Mouse (Mus musculus): ENCODE results near the gene Rhoc. TPM values are rescaled to one million over a fixed set of nuclear protein-coding genes. Genes with fewer than 3 reads are reported as not detected.
"Not testable (repeated sequence)": the region's sequence is repeated elsewhere in the genome, so short reads cannot be mapped to it uniquely, and the experiment has no call there.

Rhoc gene
- polyA plus RNA-seq, 1 experiment from 2014 or later = 82.9 TPM

DNA sequence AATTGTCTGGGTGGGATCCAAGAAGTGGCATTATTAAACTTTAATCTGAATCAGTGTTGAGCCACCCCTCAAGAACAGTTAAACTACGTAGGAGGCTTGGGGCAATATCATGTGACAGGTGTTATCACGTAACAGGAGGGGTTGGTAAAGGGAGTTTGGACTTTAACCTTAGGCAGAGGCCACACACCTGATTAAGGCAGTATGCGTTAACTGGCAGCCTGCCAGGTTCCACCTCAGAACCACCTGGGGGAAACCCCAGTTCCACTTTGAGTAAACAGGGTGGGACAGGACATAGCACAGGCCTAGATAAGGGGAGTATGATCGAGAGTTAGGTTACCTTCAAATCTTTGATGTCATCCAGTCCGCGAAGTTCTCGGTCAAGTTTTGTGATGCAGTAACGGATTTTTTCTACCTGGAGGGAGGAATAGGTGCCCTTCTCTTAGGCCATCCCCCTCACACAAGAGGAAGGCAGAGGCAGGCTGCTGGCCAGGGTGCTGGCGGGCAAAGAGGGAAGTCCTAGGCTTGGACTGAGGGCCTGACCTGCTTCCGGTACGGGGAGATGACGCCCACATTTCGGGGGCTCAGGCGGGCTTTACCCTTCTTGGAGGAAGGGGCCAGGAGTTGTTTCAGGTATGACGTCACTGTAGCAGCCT, 8.4 kb downstream of the Rhoc start:
- 87% methylated on average over 15 of the region's 15 CpGs for WGBS
- Histone ChIP-seq H3K36me3 (peaks cover 39% of the 10 kb centered on the region; the same call in 1 of the 2 replicates), H3K4me3 (no peak overlapping the region), H3K4me2 (no peak overlapping the region), H3K27ac (replicated peaks) (no peak overlapping the region), H3K9me3 (no peaks in the 10 kb centered on the region), H3K9ac (no peak overlapping the region), H3K4me1 (replicated peaks) (peaks cover 47% of the 10 kb centered on the region), H3K27me3 (no peaks in the 10 kb centered on the region)
- no peak for ATAC-seq (ENCODE audit: low read depth)

GRCm38 (mm10) chr3:104800681-104801080, 12.5 kb downstream of the Rhoc start:
- H3K4me3 ChIP-seq = no peak overlapping the region
- peaks cover 6% of the 10 kb centered on the region for H3K4me1 ChIP-seq (replicated peaks)
- H3K27ac ChIP-seq (replicated peaks) = no peak overlapping the region
- H3K27me3 ChIP-seq = no peaks in the 10 kb centered on the region
- H3K4me2 ChIP-seq = no peak overlapping the region
- H3K36me3 ChIP-seq = peaks cover 34% of the 10 kb centered on the region; the same call in 1 of the 2 replicates
- ATAC-seq (ENCODE audit: low read depth) = no peak
- WGBS = 94% methylated on average over 11 of the region's 11 CpGs
- H3K9ac ChIP-seq = no peak overlapping the region
- no peaks in the 10 kb centered on the region for H3K9me3 ChIP-seq

- H3K4me3 ChIP-seq = no peak overlapping the region
- no peaks in the 10 kb centered on the region for H3K4me1 ChIP-seq (replicated peaks)
- no peak overlapping the region for H3K27ac ChIP-seq (replicated peaks)
- WGBS = 89% methylated on average over 6 of the region's 6 CpGs
- peaks cover 29% of the 10 kb centered on the region; the same call in 1 of the 2 replicates for H3K36me3 ChIP-seq
- no peak overlapping the region for H3K9ac ChIP-seq
- H3K4me2 ChIP-seq = no peak overlapping the region
- H3K27me3 ChIP-seq = no peaks in the 10 kb centered on the region
- no peaks in the 10 kb centered on the region for H3K9me3 ChIP-seq
- no peak for ATAC-seq (ENCODE audit: low read depth)
Measured at GRCm38 (mm10) chr3:104801481-104801880, 13.3 kb downstream of the Rhoc start.

DNA sequence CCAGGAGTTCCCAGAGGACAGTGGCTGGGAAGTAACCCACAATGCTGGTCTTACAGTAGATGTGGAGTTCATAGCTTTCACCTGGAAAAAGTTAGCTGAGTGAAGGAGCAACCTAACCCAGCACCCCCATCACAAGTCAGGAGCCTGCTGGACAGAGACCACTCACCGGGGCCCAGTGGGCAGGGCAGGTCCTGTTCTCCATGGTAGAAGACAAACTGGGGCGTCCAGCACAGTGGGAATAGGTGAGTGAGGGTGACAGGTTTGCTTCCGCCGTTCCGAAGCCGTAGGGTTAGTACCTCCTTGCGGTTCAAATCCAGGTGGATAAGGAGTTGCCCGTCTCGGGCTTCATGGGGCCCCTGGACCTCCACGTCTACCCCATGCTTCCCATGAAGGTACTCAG, 16.1 kb downstream of the Rhoc start:
- Histone ChIP-seq H3K9me3 (no peaks in the 10 kb centered on the region), H3K4me3 (no peak overlapping the region), H3K9ac (no peak overlapping the region), H3K4me1 (replicated peaks) (no peaks in the 10 kb centered on the region), H3K36me3 (peaks cover 21% of the 10 kb centered on the region; the same call in 1 of the 2 replicates), H3K4me2 (no peak overlapping the region), H3K27me3 (no peaks in the 10 kb centered on the region), H3K27ac (replicated peaks) (no peak overlapping the region)
- 94% methylated on average over 10 of the region's 10 CpGs for WGBS
- no peak for ATAC-seq (ENCODE audit: low read depth)

DNA sequence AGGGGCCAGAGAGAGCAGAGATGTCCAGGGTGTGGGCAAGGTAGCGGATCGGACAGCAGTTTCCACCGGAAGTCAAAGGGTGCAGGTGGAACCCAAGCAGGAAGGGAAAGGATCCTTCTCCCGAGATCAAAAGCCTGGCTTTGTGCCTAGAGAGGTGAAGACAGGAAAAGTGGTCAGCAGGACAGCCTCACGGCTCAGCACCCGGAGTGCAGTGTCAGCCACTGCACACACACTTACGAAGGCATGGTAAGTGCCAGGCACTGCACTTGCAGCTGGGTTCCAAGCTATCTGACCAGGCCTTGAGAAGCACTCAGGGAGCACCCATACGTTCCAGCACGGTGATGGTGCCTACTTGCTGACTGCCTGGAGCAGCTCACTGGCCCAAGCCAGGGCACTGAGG, 17.4 kb downstream of the Rhoc start:
- Histone ChIP-seq H3K4me3 (no peak overlapping the region), H3K36me3 (peaks cover 9% of the 10 kb centered on the region; the same call in 1 of the 2 replicates), H3K9me3 (no peaks in the 10 kb centered on the region), H3K27ac (replicated peaks) (no peak overlapping the region), H3K4me1 (replicated peaks) (no peaks in the 10 kb centered on the region), H3K9ac (no peak overlapping the region), H3K27me3 (no peaks in the 10 kb centered on the region), H3K4me2 (no peak overlapping the region)
- 85% methylated on average over 9 of the region's 9 CpGs for WGBS
- no peak for ATAC-seq (ENCODE audit: low read depth)

GRCm38 (mm10) chr3:104811752-104812151, 23.6 kb downstream of the Rhoc start:
- ATAC-seq (ENCODE audit: low read depth) = no peak
- Histone ChIP-seq H3K4me1 (replicated peaks) (no peaks in the 10 kb centered on the region), H3K9ac (no peak overlapping the region), H3K4me3 (no peak overlapping the region), H3K36me3 (no peaks in the 10 kb centered on the region), H3K9me3 (no peaks in the 10 kb centered on the region), H3K27me3 (no peaks in the 10 kb centered on the region), H3K27ac (replicated peaks) (no peak overlapping the region), H3K4me2 (no peak overlapping the region)
- WGBS = 33% methylated on average over 3 of the region's 3 CpGs

DNA sequence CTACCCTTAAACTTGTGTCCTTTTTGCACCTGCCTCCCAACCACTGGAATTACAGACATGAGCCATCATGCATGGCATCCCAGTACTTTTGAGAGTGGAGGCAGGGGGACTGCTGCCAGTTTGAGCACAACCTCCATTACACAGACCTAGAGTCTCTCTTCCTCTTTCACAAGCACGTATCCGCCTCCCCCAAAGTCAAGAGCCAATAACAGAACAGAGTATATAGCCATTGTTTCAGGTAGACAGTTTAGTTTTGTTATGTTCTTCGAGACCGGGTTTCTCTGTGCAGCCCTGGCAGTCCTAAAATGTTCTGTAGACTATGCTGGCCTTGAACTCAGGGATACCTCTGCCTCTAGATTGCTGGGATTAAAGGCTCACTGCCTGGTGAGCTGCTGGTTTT, 24.1 kb downstream of the Rhoc start:
- Histone ChIP-seq H3K4me2 (no peak overlapping the region), H3K9me3 (no peaks in the 10 kb centered on the region), H3K4me1 (replicated peaks) (peaks cover 4% of the 10 kb centered on the region; the same call in 1 of the 2 replicates), H3K36me3 (no peaks in the 10 kb centered on the region), H3K4me3 (no peak overlapping the region), H3K27me3 (no peaks in the 10 kb centered on the region), H3K9ac (no peak overlapping the region), H3K27ac (replicated peaks) (no peak overlapping the region)
- 84% methylated on average over 4 of the region's 4 CpGs for WGBS
- ATAC-seq (ENCODE audit: low read depth) = no peak

DNA sequence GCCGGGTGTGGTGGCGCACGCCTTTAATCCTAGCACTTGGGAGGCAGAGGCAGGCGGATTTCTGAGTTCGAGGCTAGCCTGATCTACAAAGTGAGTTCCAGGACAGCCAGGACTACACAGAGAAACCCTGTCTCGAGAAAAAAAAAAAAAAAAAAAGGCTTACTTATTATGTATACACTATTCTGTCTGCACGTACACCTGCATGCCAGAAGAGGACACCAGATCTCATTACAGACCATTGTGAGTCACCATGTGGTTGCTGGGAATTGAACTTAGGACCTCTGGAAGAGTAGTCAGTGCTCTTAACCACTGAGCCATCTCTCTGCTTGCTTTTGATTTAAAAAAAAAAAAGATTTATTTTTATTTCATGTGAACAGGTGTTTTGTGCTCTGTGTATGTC, 25.1 kb downstream of the Rhoc start:
- not testable (repeated sequence) for H3K27me3 ChIP-seq; H3K9ac ChIP-seq; H3K36me3 ChIP-seq; H3K9me3 ChIP-seq; H3K4me2 ChIP-seq; H3K27ac ChIP-seq (replicated peaks); ATAC-seq (ENCODE audit: low read depth); H3K4me1 ChIP-seq (replicated peaks); H3K4me3 ChIP-seq
- WGBS = 91% methylated on average over 7 of the region's 7 CpGs

DNA sequence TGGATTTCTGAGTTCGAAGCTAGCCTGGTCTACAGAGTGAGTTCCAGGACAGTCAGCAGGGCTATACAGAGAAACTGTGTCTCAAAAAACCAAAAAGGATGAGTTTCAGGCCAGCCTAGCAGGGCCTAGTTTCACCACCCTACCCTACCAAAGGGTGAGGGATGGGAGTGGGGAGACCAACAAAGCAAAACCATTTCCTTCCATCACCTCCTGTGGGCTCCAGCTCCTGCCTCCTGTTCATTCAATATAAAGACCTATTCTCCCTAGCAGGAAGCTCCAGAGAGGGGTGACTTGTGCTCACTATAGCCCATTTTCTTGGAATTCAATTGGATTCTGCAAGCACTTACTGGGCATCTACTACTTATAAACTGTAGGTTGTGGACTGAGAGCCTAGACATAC, 26.6 kb downstream of the Rhoc start:
- no peak for ATAC-seq (ENCODE audit: low read depth)
- Histone ChIP-seq H3K9ac (no peak overlapping the region), H3K9me3 (no peaks in the 10 kb centered on the region), H3K27ac (replicated peaks) (no peak overlapping the region), H3K27me3 (no peaks in the 10 kb centered on the region), H3K36me3 (no peaks in the 10 kb centered on the region), H3K4me2 (no peak overlapping the region), H3K4me1 (replicated peaks) (peaks cover 15% of the 10 kb centered on the region), H3K4me3 (no peak overlapping the region)
- WGBS = 93% methylated on average over 1 of the region's 1 CpGs

DNA sequence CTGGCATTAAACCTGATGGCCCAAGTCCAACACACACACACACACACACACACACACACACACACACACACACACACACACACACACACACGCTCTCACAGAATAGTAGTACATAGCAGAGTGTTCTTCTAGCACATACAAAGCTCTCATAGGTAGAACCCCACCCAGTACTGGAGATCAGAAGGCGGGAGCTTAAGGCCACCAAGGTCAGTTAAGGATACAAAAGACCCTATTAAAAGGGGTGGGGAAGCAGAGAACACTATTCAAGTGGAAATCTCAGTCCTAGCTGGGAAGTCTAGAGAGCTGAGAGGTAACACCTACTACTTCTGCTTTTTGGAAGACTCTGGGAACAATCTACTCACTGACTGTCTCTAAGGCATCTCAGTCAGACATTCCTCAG, 27.2 kb downstream of the Rhoc start:
- no peak overlapping the region for H3K4me3 ChIP-seq
- H3K4me2 ChIP-seq = no peak overlapping the region
- no peak overlapping the region for H3K9ac ChIP-seq
- H3K27ac ChIP-seq (replicated peaks) = no peak overlapping the region
- no peaks in the 10 kb centered on the region for H3K27me3 ChIP-seq
- H3K9me3 ChIP-seq = no peaks in the 10 kb centered on the region
- H3K36me3 ChIP-seq = peaks cover under 1% of the 10 kb centered on the region
- no peak for ATAC-seq (ENCODE audit: low read depth)
- peaks cover 15% of the 10 kb centered on the region for H3K4me1 ChIP-seq (replicated peaks)
- WGBS = 78% methylated on average over 2 of the region's 2 CpGs

GRCm38 (mm10) chr3:104816130-104816529, 28.0 kb downstream of the Rhoc start:
- Histone ChIP-seq H3K4me1 (replicated peaks) (peaks cover 15% of the 10 kb centered on the region), H3K9me3 (no peaks in the 10 kb centered on the region), H3K27ac (replicated peaks) (no peak overlapping the region), H3K4me2 (no peak overlapping the region), H3K9ac (no peak overlapping the region), H3K4me3 (no peak overlapping the region), H3K36me3 (peaks cover 8% of the 10 kb centered on the region), H3K27me3 (no peaks in the 10 kb centered on the region)
- WGBS = 97% methylated on average over 7 of the region's 7 CpGs
- ATAC-seq (ENCODE audit: low read depth) = no peak

- WGBS = 1% methylated on average over 46 of the region's 46 CpGs
- Histone ChIP-seq H3K4me3 (peak overlapping the region; percentile 73), H3K9ac (peak overlapping the region; percentile 83), H3K27me3 (no peaks in the 10 kb centered on the region), H3K9me3 (no peaks in the 10 kb centered on the region), H3K4me1 (replicated peaks) (peaks cover 15% of the 10 kb centered on the region), H3K36me3 (peaks cover 19% of the 10 kb centered on the region), H3K27ac (replicated peaks) (peak overlapping the region; percentile 73), H3K4me2 (peak overlapping the region; percentile 98)
- ATAC-seq (ENCODE audit: low read depth) = peak; percentile 85
Measured at GRCm38 (mm10) chr3:104817481-104817990, 29.4 kb downstream of the Rhoc start.

Measured in neural tube, embryonic 13.5 days (tissue).